Mouse (Mus musculus): Measurements from ENCODE around the gene Rgs16. TPM values are rescaled to one million over a fixed set of nuclear protein-coding genes. Genes with fewer than 3 reads are reported as not detected.

Gene Rgs16
- polyA plus RNA-seq (2015; fragmentation: Nextera tagmentation; extraction: Ambion mirVana) = 38.5 and 43.7 TPM in 2 replicates

GRCm38 (mm10) chr1:153740145-153740544 lies at the start of gene Rgs16:
Gene Rgs16, plus strand, starts transcription at chr1:153740349.
- H3K4me1 ChIP-seq = peaks cover 70% of the 10 kb centered on the region
- H3K36me3 ChIP-seq (ENCODE audit: poor library complexity, severe bottlenecking) = peaks cover 15% of the 10 kb centered on the region
- whole genome bisulfite sequencing = 2% methylated on average over 24 of the region's 28 CpGs
- peak; percentile 80 for ATAC-seq
- H3K27me3 ChIP-seq = peaks cover 14% of the 10 kb centered on the region
- no peaks in the 10 kb centered on the region for H3K9me3 ChIP-seq (replicated peaks)
- H3K9ac ChIP-seq = peak within 1 kb of the TSS; percentile 68
- H3K27ac ChIP-seq = 0 out of 2 replicates have a peak within 1 kb of the TSS, but pooled peaks have one; percentile 31
- H3K4me2 ChIP-seq = peak within 1 kb of the TSS; percentile 79
- H3K4me3 ChIP-seq = peak within 1 kb of the TSS; percentile 51

DNA sequence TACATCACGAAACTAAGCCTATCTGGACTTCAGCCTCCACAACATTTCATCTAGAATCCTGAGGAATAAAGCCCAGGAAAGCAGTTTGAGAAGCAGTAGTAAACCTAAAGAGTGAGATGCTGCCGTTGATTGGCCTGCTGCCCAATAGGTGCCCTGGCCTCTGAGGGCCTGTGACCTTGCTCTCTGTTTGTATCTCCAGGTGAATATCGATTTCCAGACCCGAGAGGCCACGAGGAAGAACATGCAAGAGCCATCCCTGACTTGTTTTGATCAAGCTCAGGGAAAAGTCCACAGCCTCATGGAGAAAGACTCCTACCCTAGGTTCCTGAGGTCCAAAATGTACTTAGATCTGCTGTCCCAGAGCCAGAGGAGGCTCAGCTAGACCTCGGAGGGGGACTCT lies 47.6 kb upstream of the Rgs16 start:
- no peaks in the 10 kb centered on the region for H3K27me3 ChIP-seq
- no peaks in the 10 kb centered on the region for H3K9me3 ChIP-seq (replicated peaks)
- H3K4me3 ChIP-seq = no peak overlapping the region
- 0 out of 2 replicates have a peak, but pooled peaks cover 6% of the 10 kb centered on the region for H3K4me1 ChIP-seq
- H3K27ac ChIP-seq = no peak overlapping the region
- no peak for ATAC-seq
- H3K4me2 ChIP-seq = no peak overlapping the region
- no peak overlapping the region for H3K9ac ChIP-seq
- WGBS = 84% methylated on average over 6 of the region's 6 CpGs
- peaks cover 19% of the 10 kb centered on the region; the same call in 1 of the 2 replicates for H3K36me3 ChIP-seq (ENCODE audit: poor library complexity, severe bottlenecking)

DNA sequence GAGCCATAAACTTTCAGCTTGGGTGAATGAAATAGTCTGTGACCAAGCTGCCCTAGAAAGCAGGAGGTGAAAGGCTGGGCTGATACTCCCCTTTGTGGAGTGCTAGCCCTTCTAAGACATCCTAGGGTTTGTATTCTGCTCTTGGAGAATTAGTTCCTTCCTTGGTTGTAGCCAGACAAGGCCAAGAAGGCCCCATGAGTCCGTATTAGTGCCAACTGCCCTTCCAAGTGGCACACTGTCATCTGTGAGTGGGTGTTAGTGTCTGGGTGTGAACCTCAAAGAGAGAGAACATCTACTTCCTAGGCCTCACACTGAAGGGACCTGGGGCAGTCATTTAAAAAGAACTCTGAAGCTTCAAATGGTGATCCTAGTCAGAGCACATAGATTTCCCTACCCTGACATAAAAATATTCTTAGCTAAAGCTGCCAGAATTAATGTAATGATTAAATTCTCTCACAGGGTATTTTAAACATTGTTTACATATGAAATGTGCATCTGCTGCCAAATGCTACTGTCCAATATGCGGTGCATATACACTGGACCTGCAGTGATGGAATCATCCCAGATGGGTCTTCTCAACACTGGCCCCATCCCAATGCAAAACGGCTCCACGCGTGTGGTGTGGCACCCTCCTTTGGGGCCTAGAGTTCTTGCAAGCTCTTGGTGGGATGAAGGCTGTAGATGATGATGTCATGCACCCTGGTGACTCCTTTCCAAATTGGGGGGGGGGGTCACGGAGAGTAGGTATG lies 45.6 kb upstream of the Rgs16 start:
- Histone ChIP-seq H3K4me2 (no peak overlapping the region), H3K4me3 (no peak overlapping the region), H3K27me3 (no peaks in the 10 kb centered on the region), H3K27ac (no peak overlapping the region), H3K9ac (no peak overlapping the region), H3K4me1 (0 out of 2 replicates have a peak, but pooled peaks cover 10% of the 10 kb centered on the region), H3K9me3 (replicated peaks) (no peaks in the 10 kb centered on the region), H3K36me3 (ENCODE audit: poor library complexity, severe bottlenecking) (peaks cover 19% of the 10 kb centered on the region; the same call in 1 of the 2 replicates)
- no peak for ATAC-seq
- WGBS = 94% methylated on average over 6 of the region's 6 CpGs

DNA sequence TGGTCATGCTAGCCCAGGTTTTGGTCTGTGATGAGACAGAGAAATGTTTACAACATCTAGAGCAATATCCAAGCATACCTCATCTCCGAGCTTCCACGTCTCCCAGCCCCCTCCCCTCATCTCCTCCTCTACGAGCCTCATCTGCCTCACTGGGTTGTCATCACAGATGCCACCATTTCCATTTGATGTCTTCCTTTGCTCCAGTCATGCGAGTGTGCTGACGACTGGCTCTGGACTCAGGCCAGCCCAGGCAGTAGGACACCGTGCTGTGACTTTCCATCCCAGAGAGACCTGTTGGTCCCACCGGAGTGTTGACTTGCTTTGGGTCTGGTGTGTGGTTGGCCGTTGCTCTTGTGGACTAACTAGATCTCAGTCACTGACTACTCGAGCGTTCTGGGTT lies 44.8 kb upstream of the Rgs16 start:
- no peak overlapping the region for H3K27ac ChIP-seq
- H3K4me3 ChIP-seq = no peak overlapping the region

DNA sequence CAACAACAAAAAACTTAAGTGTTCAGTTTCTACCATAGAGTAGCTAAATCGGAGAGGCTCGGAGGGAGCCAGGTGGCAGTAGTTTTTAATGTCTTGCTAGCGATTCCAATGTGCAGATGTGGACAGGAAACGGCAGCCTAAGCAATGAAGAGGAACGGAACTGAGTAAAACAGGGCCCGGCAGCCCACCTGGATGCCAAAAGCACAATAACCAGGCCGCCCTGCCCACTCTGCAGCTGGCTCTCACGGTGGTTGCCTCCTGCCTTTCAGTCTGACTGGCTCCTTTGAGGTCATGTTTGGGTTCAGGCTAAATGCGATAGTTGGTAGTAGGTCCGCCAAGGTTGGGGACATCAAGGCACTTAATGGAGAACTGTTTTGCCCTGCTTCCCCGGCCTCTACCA lies 44.1 kb upstream of the Rgs16 start:
- Histone ChIP-seq H3K36me3 (ENCODE audit: poor library complexity, severe bottlenecking) (peaks cover 19% of the 10 kb centered on the region; the same call in 1 of the 2 replicates), H3K9me3 (replicated peaks) (no peaks in the 10 kb centered on the region), H3K4me3 (no peak overlapping the region), H3K27ac (no peak overlapping the region), H3K4me1 (0 out of 2 replicates have a peak, but pooled peaks cover 10% of the 10 kb centered on the region), H3K27me3 (no peaks in the 10 kb centered on the region), H3K4me2 (no peak overlapping the region), H3K9ac (no peak overlapping the region)
- ATAC-seq = no peak
- 95% methylated on average over 11 of the region's 11 CpGs for WGBS

More for the DNA sequence above, 44.8 kb upstream of the Rgs16 start:
- Histone ChIP-seq H3K9me3 (replicated peaks) (no peaks in the 10 kb centered on the region), H3K4me1 (0 out of 2 replicates have a peak, but pooled peaks cover 10% of the 10 kb centered on the region), H3K36me3 (ENCODE audit: poor library complexity, severe bottlenecking) (peaks cover 19% of the 10 kb centered on the region; the same call in 1 of the 2 replicates), H3K4me2 (no peak overlapping the region), H3K27me3 (no peaks in the 10 kb centered on the region), H3K9ac (no peak overlapping the region)
- 92% methylated on average over 10 of the region's 10 CpGs for WGBS
- no peak for ATAC-seq

DNA sequence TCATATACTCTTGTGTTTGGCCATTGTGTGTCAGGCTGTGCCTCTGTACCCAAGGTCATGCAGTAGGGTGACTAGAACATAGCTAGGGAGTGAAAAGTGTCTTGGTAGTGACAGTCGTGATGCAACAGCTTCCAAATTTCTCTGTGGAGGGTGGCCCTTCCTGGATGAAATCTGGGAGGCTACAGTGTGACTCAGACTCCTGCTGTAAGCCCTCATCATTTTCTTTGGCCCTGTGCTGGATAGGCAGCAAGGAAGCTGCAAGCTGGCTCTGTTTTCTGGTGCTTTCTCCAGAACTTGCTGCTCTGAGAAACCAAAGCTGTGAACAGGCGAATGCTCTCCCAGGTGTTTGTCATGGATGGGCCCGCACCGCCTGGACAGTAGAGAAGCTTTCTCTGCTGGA lies 43.6 kb upstream of the Rgs16 start:
- 91% methylated on average over 4 of the region's 4 CpGs for WGBS
- H3K4me2 ChIP-seq = no peak overlapping the region
- H3K4me1 ChIP-seq = 0 out of 2 replicates have a peak, but pooled peaks cover 8% of the 10 kb centered on the region
- H3K9ac ChIP-seq = no peak overlapping the region
- no peaks in the 10 kb centered on the region for H3K27me3 ChIP-seq
- no peak overlapping the region for H3K4me3 ChIP-seq
- no peak for ATAC-seq
- no peak overlapping the region for H3K27ac ChIP-seq
- peaks cover 19% of the 10 kb centered on the region; the same call in 1 of the 2 replicates for H3K36me3 ChIP-seq (ENCODE audit: poor library complexity, severe bottlenecking)
- no peaks in the 10 kb centered on the region for H3K9me3 ChIP-seq (replicated peaks)

DNA sequence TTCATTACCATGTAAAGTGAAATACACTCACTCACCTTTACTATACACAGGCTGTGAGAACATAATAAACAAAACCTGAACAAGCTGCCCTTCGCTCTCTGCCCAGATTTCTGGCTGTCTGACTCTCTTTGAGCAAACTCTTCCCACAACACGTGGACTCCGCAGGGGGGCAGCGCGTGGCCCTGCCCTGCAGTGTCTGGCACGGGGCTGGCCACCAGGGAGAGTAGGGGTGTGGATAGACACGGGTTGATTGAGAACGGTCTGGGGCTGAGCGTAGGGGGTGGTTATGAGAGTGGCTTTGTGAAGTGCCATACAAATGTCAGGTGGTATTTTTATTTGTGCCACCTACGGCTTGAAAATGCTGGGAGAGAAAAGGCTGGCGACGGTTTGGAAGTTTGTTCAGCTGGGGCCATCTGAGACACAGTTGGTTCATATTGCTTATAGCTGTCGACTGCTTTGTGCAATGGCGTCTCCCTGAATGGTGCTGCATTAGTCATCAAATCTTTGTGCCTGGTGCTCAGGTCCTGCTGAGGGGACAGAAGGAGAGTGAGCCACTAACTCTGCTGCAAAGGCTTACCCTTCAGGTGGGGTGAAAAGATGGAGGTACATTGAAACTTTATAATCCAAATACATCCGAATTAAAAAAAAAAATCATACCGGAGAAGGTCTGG lies 42.4 kb upstream of the Rgs16 start:
- Histone ChIP-seq H3K36me3 (ENCODE audit: poor library complexity, severe bottlenecking) (peaks cover 14% of the 10 kb centered on the region; the same call in 1 of the 2 replicates), H3K27ac (no peak overlapping the region), H3K27me3 (no peaks in the 10 kb centered on the region), H3K4me3 (no peak overlapping the region), H3K4me2 (no peak overlapping the region), H3K9ac (no peak overlapping the region), H3K4me1 (peaks cover 13% of the 10 kb centered on the region), H3K9me3 (replicated peaks) (no peaks in the 10 kb centered on the region)
- WGBS = 67% methylated on average over 16 of the region's 16 CpGs
- 0 out of 2 replicates have a peak, but pooled peaks have one; percentile 55 for ATAC-seq

GRCm38 (mm10) chr1:153698311-153699084 lies 41.7 kb upstream of the Rgs16 start:
- Histone ChIP-seq H3K36me3 (ENCODE audit: poor library complexity, severe bottlenecking) (peaks cover 9% of the 10 kb centered on the region; the same call in 1 of the 2 replicates), H3K4me2 (no peak overlapping the region), H3K4me3 (no peak overlapping the region), H3K27ac (no peak overlapping the region), H3K9ac (no peak overlapping the region), H3K27me3 (no peaks in the 10 kb centered on the region), H3K4me1 (peaks cover 21% of the 10 kb centered on the region), H3K9me3 (replicated peaks) (no peaks in the 10 kb centered on the region)
- no peak for ATAC-seq
- WGBS = 80% methylated on average over 7 of the region's 7 CpGs

DNA sequence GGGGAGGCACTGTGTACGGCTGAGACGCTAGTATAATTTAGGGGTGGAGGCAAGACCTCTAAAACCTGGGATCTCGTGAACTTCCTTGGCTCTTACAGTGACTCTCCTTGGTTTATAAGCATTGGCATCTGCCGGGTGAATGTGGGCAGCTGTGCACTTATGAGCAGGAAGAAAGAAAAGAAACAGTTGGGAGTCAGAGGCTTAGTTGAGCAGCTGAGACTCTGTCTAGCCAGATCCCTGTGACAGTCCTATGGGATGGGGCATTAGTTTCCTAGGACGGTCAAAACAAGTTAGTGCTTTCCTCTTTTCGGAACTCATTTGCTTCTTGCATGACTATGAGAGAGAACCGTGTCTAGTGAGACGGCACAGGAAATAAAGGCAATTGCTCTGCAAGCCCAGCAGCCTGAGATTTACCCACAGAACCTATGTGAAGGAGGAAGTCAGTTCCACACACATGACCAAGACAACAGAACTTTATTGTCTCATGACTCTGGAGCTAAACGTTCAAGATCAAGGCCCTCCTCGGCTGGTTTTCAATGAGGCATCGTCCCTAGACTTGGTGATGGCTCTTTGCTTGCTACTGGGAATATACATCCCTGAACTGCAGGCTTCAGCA lies 39.6 kb upstream of the Rgs16 start:
- Histone ChIP-seq H3K9ac (no peak overlapping the region), H3K27me3 (no peaks in the 10 kb centered on the region), H3K27ac (no peak overlapping the region), H3K4me3 (no peak overlapping the region), H3K36me3 (ENCODE audit: poor library complexity, severe bottlenecking) (no peaks in the 10 kb centered on the region), H3K4me1 (peaks cover 39% of the 10 kb centered on the region), H3K4me2 (no peak overlapping the region), H3K9me3 (replicated peaks) (no peaks in the 10 kb centered on the region)
- ATAC-seq = no peak
- 85% methylated on average over 11 of the region's 11 CpGs for WGBS

DNA sequence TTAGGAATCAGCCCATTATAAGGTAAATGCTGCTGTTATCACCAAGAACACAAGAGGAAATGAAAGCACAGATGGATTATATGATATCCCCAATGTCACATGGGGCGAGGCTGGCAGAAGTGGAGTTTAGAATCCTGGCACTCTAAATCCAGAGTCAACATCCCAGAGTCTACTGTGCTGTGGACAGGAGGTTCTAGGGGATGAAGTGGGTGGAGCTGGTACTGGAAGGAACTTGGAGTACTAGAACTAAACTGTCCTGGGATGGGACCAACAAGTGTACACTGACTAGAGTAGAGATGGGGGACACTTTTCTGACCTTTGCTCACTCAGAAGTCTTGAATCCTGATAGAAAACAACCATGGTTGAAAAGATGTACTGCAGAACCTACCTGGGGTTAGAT lies 38.7 kb upstream of the Rgs16 start:
- peaks cover 39% of the 10 kb centered on the region for H3K4me1 ChIP-seq
- WGBS = 97% methylated on average over 1 of the region's 1 CpGs

DNA sequence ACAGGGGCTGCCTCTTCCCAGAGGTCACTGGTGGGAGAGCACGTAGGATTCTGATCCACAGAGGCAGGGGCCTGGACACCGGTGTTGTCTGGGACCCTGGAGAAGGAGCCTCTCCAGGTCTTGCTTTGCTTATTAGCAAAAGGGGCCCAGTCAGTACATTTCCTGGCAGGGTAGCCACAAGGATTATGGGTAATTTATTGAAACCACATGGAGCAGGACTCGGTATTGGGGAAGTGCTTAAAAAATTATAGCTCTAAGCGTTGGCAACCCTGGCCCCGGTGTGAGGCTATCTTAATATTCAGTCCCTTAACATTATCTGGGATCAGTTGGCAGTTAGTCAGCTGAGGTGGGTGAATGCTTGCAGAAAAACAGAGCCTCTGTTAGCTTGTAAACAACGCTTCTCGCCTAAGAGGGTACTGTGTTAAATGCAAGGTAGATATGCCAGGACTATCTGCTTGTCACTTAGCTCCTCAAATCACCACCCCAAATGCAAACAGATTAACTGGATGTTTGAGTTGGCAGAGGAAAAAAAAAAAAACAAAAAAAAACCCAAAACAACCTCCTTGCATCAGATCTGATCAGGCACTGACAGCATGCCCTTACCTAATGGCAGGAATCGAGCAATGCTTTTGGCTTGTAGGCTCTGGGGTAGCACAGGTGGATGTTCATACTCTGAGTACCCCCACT lies 37.8 kb upstream of the Rgs16 start:
- H3K4me3 ChIP-seq = no peak overlapping the region
- peak overlapping the region; percentile 84 for H3K27ac ChIP-seq
- H3K9me3 ChIP-seq (replicated peaks) = no peaks in the 10 kb centered on the region; the same call in 1 of the 2 replicates
- no peak overlapping the region for H3K4me2 ChIP-seq
- WGBS = 80% methylated on average over 8 of the region's 8 CpGs
- no peak for ATAC-seq
- no peaks in the 10 kb centered on the region for H3K27me3 ChIP-seq
- H3K36me3 ChIP-seq (ENCODE audit: poor library complexity, severe bottlenecking) = no peaks in the 10 kb centered on the region
- peaks cover 39% of the 10 kb centered on the region for H3K4me1 ChIP-seq
- H3K9ac ChIP-seq = no peak overlapping the region

More for the DNA sequence above, 38.7 kb upstream of the Rgs16 start:
- H3K27ac ChIP-seq = no peak overlapping the region
- H3K4me3 ChIP-seq = no peak overlapping the region
- no peak overlapping the region for H3K9ac ChIP-seq
- H3K4me2 ChIP-seq = no peak overlapping the region
- H3K9me3 ChIP-seq (replicated peaks) = no peaks in the 10 kb centered on the region; the same call in 1 of the 2 replicates
- ATAC-seq = no peak
- no peaks in the 10 kb centered on the region for H3K36me3 ChIP-seq (ENCODE audit: poor library complexity, severe bottlenecking)
- H3K27me3 ChIP-seq = no peaks in the 10 kb centered on the region

Data from forebrain, embryonic 13.5 days (tissue).